Mouse (Mus musculus) gastrocnemius, postnatal 25 days (tissue): ENCODE measurements around the gene Ap2a2. TPM values are rescaled to one million over a fixed set of nuclear protein-coding genes. Genes with fewer than 3 reads are reported as not detected.

Source experiments
- DNase-seq: peaks from one replicate; pipeline ENCODE4 v3.0.0; 2022
- long read RNA-seq, 2 experiments: library from polyadenylated mRNA; stranded (forward); transcript quantifications; one replicate each; pipeline ENCODE4 v2.0.0; 2021
- total RNA-seq, 2 experiments: library from RNA; stranded (reverse); gene quantifications; 1 replicate in 1 of 2; 2 replicates in 1 of 2; pipeline ENCODE4 v1.2.3; 2021

Ap2a2 gene
- 10 to 100 TPM; 42.9 to 45.5 TPM for total RNA-seq
- long read RNA-seq, experiment 1, full-length matches to known transcripts, result 17 of 33 reads
- long read RNA-seq, experiment 1, partial matches to known transcripts, result 10 of 33 reads
- long read RNA-seq, experiment 1, other reads (novel, unspliced or antisense), result 6 of 33 reads
- long read RNA-seq, experiment 2, full-length matches to known transcripts, result 30 of 53 reads
- long read RNA-seq, experiment 2, partial matches to known transcripts, result 0 of 53 reads
- long read RNA-seq, experiment 2, other reads (novel, unspliced or antisense), result 23 of 53 reads

DNA sequence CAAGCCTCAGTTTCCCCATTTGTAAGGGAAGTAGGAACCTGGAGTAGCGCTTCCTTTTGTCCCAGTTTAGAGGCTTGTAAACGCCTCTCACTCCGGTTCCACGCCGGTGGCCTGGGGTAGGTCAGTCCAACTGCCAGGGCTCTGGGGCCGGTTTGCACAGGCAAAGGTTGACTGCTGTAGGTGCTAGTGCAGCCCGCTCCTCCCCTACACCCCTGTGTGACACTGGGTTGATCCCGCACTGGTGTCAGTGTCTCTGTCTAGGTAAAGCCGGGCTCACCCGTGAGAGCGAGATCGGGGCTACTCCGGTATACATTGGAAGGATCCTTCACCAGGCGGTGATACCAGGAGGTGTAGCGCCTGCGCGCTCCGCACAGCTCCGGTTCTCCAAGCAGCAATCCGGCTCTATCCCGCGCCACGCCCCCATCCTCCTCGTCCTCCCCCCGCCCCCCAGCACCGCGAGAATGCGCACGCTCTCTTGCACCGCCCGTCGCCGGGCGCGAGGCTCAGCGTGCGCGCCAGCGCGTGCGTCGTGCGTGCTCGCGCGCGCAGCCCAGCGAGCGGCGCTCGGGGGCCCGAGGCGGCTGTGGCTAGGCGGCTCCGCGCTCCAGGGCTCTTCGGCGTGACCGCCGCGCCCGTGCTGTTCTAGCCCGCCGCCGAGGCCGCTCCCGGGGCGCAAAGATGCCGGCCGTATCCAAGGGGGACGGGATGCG is at the start of gene Ap2a2:
Gene Ap2a2 (plus strand): TSS at position 492 of the 710 bp plus-strand sequence.
- DNase-seq, result peak; percentile 90

DNA sequence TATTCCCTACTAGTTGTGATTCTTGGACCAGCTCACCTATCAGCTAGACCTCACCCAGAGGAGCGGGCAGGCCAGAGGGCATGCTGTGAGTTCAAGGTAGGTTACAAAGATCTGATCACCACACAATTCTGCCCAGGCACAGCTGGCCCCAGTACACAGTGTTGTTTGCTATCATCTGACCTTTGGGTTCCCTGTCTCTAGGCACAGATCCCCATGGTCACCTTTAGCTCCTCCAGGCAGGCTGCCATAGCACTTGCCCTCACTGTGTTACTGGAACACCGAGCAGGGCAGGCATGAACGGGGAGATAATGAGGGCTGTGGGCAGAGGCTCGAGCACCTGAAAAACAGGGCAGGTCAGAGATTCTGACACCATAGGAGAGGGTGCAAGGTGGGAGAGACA is 44.3 kb upstream of the Ap2a2 start:
- DNase-seq, result no peak

- no peak for DNase-seq
Observed at GRCm38 (mm10) chr7:141518296-141518695, 43.7 kb upstream of the Ap2a2 start.

GRCm38 (mm10) chr7:141518926-141519325 is 43.0 kb upstream of the Ap2a2 start:
- DNase-seq, result no peak

DNA sequence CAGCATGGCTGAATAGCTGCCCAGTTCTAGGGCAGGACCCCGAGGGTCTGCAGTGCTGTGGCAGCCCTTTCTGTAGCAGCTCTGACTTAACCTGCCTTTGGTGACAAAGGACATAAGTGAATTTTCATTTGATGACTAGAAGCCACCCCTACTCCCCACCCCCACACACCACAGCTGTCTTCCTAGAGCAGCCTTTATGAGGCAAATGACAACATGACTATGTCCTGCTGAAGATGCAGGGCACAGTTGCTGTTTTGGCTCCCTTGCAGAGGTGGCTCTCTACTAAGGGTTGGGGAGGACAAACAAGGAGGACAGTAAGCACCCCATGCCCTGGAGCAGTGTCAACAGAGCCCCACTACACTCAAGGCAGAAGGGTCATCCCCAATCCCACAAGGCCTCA is 42.2 kb upstream of the Ap2a2 start:
- no peak for DNase-seq

- no peak for DNase-seq
Observed at GRCm38 (mm10) chr7:141523007-141523406, 39.0 kb upstream of the Ap2a2 start.

DNA sequence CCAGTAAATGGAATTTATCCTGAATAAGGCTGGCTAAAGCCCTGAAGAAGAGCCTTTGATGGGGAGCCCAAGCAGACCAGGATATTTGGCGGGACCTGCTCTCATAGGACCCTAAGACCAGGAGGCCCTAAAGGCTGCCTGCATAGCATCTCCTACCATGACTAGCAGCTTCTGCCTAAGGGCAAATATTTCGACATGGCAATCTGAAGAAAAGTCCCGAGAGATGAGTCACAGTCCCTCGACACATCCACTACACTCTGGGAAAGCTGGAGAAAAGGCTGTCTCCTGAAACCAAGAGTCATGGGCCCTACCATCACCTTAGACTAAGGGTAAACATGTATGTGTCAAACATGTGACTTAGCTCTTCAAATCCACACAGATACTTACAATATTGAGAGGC is 37.7 kb upstream of the Ap2a2 start:
- no peak for DNase-seq

GRCm38 (mm10) chr7:141524760-141525579 is 37.0 kb upstream of the Ap2a2 start:
- peak; percentile 54 for DNase-seq

GRCm38 (mm10) chr7:141525580-141525925 is 36.4 kb upstream of the Ap2a2 start:
- no peak for DNase-seq

- DNase-seq, result no peak
Observed at GRCm38 (mm10) chr7:141535570-141535969, 26.4 kb upstream of the Ap2a2 start.

DNA sequence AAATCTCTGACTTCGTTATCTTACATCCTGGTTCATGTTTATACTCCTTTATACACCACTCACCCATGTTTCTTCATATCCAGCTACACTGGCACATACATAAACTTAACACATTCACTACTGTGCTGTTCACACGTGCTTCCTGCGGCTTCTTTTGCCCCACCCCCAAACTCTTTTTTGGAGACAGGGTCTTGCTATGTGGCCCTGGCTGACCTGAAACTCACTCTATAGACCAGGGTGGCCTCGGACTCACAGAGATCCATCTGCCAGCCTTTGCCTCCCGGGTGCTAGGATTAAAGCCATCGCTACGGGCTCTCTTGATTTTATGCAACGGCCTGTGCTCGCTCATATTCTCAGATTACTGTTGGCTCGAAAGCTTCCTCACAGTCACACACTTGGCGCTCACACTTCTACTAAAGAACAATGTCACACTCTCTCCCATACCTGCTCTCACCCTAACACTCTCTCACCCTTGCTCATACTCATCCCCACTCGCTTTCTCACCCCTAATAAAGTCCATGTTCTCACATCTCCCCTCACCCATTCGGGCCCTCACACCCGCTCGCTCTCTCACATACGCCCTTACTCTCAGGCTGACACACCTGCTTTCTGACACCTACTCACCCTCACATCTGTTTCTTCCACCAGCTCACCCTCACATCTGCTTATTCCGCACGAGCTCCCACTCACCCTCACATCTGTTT is 23.0 kb upstream of the Ap2a2 start:
- no peak for DNase-seq

- peak; percentile 97 for DNase-seq
Observed at GRCm38 (mm10) chr7:141539556-141540311, 22.2 kb upstream of the Ap2a2 start, which contains the start of gene Chid1. Gene Chid1 (minus strand): TSS chr7:141539857.

DNA sequence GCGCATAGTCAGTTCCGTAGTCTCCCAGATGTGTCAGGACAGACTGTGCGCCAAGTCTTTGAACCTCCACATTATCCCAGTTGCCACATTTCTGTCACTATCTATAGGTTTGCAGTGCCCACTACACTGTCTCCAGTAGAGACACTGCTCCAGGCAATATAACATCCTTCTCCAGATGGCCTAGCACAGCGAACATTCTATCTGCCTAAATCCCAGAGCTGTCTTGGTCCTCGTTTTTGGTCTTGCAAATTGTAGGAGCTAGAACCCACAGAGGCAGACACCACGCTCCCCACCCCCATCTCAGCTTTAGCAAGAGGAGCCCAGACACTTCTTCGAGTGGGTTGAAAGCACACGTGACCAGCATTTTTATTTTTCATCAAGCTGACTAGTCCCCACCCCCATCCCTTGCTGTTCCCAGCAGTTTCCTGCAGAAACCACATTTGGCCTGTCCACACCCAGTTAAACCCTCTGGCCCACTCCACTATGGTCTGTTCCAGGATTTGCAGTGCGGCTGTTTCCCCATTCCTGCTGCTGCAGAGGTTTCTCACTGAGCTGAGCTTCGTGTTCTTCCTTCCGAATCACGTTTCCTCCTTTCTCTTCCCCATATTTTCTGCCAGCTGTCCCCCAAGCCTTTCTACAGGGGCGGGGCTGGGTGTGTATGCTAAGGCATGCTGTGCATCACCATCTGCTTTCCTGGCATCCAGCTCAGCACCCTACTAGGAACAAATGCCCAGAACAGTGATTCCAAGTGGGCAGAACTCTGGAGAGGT is 21.5 kb upstream of the Ap2a2 start:
- DNase-seq, result peak; percentile 81

DNA sequence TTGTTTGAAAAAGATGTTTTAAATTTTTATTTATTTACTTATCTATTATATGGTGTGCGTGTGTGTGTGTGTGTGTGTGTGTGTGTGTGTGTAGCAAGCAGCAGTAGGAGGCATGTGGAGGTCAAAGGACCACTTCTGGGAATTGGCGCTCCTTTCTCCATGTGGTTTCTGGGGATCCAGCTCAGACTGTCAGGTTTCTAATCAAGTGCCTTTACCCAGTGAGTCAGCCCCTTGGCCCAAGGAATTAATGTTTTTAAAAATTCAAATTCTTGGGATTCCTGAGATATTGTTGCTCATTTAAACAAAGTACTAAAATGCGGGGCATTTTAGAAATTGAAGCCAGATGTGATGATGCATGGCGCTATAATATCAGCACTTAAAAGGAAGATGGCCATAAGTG is 20.3 kb upstream of the Ap2a2 start:
- no peak for DNase-seq

- no peak for DNase-seq
Observed at GRCm38 (mm10) chr7:141542588-141542987, 19.4 kb upstream of the Ap2a2 start.

- DNase-seq, result no peak
Observed at GRCm38 (mm10) chr7:141544654-141545053, 17.3 kb upstream of the Ap2a2 start.

DNA sequence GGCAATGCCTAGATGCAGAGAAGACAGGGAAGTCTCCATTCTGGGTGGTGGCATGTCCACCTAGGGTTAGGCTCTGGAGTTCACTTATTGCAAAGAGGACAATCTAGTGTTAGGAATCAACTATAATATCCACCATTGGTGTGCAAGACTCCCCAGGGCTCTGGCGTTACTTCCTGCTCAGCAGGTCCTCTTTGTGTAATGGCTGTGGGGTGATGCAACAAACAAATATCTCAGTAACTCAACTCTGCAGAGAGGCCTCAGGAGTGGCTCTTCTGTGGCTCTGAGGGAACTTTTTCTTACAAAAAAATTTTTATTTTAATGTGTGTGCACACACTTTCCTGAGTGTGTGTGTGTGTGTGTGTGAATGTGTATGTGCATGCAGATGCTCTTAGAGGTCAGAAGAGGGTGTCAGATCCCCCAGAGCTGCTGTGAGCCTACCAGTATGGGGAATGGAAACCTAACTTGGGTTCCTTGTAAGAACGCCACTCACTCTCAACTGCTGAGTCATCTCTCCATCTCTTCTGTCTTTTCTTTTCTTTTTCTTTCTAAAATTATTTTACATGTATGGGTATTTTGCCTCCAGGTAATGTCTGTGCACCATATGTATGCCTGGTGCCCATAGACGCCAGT is 12.4 kb upstream of the Ap2a2 start:
- DNase-seq, result no peak

- no peak for DNase-seq
Observed at GRCm38 (mm10) chr7:141550464-141550863, 11.5 kb upstream of the Ap2a2 start.

DNA sequence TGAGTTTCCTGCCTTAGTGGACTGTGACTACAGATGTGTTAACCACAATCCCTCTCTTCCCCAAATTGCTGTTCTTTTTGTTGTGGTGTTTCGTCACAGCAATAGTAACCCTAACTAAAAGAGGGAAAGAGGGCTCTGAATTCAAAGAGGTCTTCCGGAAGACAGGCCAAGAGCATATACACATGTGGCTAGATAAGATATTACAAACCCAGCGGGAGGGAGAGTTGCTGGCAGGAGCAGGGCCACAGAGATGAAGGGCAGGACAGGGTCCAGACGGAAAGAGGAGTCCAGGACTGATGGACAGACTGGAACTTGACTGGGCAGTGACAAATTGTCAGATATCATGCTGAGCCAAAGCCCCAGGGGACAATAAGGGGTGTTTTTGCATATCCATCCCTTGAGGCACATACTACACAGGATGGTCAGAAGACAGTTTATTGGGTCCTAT is 3.6 kb upstream of the Ap2a2 start:
- no peak for DNase-seq

GRCm38 (mm10) chr7:141558946-141559345 is 3.0 kb upstream of the Ap2a2 start:
- DNase-seq, result no peak
